Mouse (Mus musculus): ENCODE measurements at regions not wholly inside any gene's neighbourhood (a gene's known extent, or its start where the extent isn't known, plus 50 kb on each side); places are given as distances from the start of the nearest gene placed in this dataset.

DNA sequence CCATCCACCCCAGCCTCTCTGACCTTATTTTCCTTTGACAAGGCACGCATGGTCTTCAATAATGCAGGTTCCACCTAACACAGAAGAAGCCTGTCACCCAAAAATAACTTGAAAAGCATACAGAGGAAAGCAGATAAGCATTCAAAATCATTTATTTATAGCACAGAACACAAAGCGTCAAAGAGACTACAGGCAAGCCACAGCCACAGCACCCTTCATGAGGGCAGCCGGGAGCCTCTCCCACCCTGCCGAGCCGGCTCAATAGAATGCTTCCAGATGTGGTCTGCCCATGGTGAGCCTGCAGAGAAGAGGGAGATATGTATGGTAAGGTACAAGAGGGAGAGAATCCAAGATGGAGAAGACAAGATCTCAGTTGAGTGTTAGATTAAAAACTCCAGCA lies 76.7 kb upstream of the Kcnd3 start:
- DNase-seq (ENCODE audit: low read depth, low spot score): no peak

DNA sequence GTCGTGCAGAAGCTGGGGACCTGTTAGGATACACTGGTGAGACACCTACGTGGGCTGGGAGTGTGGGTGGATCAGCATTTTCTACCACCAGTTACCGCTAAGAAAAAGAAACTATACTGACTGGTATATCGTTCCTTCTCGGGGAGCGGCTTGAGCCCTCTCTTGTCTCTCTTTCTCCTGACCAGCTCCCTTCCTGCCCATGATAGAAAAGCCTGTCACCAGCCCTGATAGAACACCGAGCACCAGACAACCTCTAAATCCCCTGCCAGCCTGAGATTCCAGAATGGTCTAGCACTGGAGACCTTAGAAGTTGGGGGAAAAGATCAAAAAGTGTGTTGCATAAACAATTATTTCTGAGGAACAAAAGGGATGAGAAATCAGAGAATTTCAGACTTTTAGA lies 76.3 kb upstream of the Kcnd3 start:
- DNase-seq (ENCODE audit: low read depth, low spot score): no peak

DNA sequence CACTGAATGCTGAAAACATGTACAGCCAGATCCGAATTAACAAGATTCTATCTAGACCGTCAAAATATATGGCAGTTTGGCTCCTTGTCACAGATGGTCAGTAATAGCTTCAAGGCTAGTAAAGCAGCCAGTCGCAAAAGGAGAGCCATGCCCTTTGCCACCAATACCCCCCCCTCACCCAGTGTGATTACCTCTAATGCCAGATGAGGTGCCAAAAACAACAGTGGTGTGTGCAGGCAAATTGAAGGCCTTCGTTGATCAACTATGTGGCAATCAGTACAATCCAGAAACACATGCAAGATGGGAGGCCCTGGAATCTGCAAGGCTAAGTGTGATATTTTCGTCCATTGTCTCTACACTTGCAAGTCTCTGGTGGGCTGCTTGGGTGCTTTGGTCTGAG lies 75.8 kb upstream of the Kcnd3 start:
- no peak for DNase-seq (ENCODE audit: low read depth, low spot score)

DNA sequence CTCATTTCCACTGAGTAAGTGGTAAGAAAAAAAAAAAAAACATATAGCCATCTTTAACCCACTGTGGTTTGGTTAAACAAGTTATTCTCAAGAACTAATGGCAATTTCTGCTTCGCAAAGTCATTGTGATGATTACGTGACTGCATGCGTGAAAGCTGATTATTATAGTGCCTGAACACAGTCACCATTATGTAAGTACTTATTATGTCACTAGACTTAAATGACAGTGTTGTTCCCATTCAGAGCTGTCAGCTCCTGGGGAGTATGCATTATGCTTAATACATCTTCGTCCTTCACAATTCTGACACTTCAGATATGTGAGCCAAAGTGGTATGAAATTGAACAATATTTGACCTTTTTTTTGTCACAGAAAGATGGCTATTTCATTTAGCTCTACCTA lies 71.3 kb upstream of the Kcnd3 start:
- no peak for DNase-seq (ENCODE audit: low read depth, low spot score)

DNA sequence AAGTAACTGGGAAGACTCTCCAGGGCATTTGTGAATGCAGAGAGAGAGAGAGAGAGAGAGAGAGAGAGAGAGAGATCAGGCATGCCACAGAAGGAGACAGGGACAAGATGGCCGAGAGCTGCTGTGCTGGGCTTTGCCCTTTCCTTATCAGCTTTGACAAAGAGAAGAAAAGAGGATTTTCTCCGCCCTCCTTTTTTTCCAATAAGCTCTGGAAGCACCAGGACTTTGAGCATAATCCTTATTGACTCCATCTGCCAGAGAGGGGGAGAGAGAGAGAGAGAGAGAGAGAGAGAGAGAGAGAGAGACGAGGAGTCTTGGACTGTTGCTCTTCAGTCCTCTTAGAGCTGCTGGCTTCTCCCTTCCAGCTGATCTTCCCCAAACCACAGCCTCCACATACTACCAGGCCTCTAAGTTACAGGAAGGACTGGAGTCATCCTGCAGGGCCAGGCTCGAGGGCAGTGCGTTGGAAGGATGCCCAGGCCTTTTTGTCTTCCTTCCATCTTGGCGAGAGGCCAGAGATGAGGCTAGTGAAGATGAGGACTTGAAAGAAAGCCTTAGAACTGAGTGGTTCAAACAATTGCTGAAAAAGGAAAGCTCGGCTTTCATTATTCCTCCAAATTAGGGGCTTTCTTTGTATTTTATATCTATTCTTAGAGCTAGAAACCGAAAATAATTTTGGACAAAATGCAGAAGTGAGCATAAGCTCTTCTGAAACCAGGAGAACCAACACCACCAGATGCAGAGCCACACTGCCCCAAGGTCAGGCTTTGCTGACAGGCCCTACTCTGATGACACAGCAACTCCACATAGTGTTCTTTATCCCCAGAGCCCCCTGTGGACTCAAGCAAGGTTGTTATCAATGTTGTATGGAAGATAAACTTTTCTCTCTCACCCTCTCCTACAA lies 59.3 kb upstream of the Kcnd3 start:
- peak; percentile 36 for DNase-seq (ENCODE audit: low read depth, low spot score)
